Mouse (Mus musculus) frontal cortex, postnatal 25 days (tissue): ENCODE data around the gene Myo1c.

Experiments
- DNase-seq, 2 experiments: peaks; one replicate each; pipeline ENCODE4 v3.0.0; 2022; ENCODE audit warnings: low spot score in 2 of 2

Myo1c gene

DNA sequence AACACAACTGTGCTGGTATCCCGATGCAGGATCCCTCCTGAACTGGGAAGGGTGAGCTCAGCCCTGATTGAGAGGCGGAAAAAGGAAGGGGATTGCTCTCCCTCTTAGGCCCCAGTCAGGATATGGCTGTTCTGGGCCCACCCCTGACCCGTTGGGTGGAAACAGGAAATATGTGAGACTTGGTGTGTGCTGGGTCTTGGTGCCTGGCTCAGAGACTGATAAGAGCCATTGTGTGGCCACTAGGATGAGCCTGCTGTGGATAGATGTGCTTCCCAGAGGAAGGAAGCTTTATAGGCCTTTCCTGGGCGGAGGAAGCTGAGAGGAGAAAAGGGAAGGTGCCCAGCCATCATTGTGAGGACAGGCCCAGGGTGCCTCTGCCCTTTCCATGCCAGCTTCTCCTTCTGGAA, 1.1 kb upstream of the Myo1c start:
- DNase-seq = no peak

DNA sequence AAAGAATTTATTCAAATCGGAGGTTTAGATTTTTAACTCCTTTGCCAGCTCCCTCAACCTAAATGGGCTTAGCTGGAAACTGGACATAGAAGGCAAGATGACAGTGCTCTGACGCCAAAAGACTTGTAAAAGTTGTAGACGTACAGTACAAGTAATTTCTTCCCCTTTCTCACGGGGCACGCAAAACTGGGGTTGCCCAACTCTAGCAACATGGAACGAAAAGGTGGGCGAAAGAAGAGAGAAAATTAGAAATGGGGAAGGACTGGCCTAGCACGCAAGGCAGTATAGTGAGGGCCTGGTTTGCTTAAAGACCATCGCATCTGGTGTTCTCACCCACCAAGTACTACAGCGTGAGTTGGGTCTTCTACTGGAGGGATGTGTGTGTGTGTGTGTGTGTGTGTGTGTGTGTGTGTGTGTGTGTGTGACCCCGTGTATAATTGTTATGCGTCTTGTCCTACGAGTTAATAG, 688 bp downstream of the Myo1c start:
- no peak for DNase-seq

DNA sequence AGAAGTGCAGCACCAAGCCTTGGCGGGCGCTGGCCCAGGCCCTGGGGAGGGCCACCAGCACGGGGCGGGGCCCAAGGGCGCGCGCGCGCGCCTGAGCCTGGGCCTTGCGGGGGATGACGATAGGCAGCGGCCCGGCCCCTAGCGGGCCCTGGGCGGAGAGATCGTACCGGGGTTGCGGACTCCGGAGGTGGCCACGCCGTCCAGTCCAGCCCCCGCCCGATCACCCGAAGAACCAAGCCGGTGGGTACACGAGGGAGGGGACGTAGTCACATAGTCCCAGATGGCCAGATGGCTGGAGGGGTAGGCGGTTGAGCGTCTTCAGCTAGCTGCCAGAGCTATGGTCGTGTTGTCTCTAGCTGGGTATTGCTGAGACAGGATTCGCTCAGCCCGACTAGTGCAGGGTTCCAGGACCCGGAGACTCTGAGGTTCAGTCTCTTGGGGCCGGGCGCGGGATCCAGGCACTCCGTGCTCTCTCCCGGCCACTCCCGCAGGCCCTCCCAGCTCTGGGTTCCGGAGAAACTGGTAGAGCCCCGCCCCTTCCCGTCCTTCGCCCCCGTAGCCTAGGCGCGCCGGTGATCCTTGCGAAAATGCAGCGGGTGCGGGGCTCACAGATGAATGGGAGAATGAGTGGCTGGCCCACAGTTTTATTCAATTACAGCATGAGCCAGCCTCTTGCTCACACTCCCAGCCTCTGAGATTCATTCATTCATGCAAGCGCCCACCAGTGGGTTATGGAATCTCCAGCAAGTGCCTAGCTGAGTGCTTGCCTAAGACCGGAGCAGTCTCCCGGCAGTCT, 1.3 kb downstream of the Myo1c start:
- DNase-seq = peak; percentile 50 to 66

DNA sequence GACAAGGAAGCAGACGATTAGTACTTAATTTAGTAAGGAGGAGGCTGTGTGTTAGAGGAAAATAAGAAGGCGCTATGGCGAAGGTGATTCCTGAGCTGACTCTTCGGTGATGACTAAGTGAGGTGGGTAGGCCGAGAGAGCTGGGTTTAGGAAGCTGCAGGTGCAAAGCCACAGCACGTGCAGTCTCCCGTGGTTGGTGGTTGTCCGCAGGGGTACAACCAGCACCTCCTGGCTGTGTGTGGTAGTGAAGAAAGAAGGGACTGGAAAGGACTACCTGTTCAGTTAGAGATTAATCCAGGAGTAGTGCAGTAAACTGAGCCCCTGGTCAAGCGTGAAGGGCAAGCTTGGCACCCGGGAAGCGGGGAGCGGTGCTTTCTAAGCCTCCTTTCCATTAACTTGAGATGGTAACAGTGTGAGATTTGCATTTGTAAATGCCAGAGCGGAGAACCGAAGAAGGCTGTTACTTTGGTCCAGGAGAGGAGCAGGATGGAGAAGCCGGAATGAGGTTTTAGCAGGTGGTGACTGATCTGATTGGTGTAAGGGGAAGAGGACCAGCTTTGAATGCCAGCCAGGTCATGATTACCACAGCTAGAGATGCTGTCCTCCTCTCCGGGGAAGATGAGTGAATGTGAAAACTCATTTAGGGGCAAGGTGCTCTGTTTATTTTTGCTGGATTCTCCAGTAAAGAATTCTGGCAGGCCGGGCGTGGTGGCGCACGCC, 2.1 kb downstream of the Myo1c start:
- peak in 1 of 2 experiments; percentile 22 for DNase-seq

DNA sequence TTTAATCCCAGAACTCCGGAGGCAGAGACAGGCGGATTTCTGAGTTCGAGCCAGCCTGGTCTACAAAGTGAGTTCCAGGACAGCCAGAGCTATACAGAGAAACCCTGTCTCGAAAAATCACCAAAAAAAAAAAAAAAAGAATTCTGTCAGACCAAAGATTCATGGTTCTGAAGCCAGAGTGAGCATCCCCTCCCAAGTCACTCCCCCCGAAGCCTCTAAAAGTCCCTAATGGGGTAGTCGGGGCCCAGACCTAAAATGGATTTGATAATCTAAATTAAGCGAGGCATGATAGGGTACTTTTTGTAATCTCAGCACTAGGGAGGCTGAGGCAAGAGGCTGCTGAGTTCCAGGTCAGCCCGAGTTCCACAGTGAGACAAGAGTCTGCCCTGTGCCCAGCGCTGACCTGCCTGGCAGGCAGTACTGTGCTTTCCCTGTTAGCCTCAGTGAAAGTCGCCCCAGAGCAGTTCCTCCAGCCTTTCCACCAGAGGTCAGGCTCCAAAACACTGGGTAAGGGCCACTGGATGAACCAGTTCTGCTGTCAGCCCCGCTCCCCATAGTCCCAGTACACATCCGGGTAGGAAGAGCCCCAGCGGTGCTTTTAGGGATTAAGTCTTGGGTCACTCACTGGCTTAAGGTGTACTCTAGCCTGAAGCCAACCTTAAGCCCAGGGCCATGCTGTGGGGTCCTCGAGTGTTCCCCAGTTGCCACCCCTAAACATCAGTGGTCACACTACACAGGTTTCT, 2.8 kb downstream of the Myo1c start:
- no peak for DNase-seq

DNA sequence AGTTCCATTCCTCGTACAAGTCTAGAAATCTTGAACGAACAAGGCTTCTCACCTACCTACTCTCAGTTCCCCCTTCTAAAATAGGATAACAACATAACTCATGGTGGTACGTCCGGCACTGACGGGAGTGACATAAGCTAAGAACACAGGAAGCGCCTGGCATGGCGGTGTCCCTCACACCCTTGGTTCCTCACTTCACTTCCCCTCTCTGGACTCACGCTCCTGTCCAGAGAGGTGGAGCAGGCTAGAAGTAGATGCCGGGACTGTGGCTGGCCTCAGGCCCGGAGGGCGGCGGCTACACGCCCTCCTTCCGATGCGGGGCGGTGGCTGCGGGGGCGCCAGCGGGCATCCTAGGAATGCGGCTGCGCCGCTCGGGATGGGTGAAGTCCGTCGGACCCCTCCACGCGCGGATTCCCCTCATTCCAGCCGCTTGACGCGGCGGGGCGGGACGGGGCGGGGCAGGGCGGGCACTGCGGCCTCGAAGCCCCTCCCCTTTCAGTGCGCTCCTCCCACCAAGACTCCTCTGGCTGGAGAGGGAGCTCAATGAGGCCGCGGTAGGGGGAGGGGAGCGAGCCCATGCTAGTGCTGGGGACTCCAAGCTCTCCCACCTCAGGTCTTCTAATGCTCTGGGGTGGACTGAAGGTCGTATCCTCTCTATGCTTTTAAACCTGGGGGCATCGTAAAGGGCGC, 3.6 kb downstream of the Myo1c start:
- no peak for DNase-seq

DNA sequence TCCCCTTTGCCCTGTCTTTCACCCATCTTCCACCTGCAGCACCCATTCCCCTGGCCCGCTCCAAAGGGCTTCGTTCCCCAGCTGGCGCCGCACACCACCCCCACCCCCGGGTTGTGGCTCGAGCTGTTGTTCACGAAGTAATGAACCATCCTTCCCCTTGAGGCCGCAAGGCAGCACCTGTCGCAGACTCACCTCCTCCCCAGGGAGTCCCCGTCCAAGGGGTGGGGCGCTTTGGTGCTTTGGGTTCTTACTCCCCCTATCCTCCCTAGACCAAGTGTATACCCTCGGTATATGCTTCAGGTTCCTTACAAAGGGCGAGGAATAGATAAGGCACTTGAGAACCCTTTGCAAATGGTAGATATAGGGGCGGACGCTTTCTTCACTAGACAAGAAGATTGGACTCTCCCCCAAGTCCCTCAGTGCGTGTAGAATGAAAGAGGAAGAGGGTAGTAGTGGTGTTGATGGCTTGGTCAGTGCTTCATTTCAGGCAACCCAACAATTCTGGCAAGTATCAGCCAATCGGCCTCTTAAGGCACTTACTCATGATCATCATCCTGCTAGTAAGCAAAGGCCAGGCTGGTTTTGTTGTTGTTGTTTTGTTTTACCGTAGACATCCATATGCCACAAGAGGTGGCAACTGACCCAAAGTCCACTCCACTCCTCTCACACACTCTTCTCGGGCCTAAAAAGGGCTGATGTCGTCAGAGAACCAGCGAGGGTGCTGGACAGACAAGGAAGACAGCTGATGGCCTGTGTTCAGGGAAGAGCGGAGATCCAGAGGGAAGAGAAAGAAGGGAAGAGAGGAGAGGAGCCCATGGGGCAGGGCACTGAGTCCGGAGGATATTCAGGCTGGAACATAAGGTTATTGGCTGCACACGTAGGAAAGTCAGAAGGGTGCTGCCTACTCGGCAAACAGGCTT, 4.4 kb downstream of the Myo1c start:
- no peak for DNase-seq

DNA sequence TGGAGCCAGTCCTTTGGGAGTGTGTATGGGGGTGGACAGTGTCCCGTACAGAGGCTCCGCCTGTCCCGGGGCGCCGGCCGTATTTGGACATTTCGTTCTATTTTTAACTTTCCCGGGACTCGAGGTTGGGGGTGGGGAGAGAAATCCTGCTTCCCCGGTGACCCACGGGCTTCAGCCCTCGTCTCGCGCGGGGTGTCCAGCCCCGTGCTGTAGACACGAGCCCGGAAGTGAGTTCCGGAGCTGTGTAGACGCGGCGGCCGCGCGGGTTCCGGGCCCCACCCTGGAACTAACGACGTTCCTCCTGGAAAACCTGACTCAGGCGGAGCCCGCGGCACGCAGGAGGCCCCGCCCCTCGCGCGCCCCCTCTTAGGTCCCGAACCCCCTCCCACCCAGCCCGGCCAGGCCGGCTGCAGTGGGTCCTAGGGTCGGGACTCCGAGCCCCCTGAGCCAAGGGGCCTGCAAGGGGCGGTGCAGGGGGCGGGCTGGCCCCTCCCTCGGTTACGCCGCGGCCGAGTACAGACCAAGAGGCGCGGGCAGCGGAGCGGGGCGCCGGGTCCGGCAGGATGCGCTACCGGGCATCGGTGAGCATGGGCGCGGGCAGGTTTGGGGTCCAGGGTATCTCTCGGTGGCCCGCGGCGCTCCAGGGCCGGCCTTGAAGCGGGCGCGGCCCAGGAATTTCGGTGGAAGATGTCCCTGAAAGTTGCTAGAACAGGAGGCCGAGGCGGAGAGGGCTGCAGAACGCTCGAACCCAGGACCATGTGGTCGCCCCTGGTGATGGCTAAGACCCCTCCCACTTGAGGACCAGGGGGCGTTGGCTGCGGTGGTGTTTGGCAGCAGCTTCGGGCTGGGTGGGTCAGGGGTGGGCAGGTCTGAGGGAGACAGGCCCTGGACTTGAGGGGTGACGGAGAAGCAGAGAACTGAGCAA, 5.6 kb downstream of the Myo1c start:
- DNase-seq = peak in 1 of 2 experiments; percentile 37

DNA sequence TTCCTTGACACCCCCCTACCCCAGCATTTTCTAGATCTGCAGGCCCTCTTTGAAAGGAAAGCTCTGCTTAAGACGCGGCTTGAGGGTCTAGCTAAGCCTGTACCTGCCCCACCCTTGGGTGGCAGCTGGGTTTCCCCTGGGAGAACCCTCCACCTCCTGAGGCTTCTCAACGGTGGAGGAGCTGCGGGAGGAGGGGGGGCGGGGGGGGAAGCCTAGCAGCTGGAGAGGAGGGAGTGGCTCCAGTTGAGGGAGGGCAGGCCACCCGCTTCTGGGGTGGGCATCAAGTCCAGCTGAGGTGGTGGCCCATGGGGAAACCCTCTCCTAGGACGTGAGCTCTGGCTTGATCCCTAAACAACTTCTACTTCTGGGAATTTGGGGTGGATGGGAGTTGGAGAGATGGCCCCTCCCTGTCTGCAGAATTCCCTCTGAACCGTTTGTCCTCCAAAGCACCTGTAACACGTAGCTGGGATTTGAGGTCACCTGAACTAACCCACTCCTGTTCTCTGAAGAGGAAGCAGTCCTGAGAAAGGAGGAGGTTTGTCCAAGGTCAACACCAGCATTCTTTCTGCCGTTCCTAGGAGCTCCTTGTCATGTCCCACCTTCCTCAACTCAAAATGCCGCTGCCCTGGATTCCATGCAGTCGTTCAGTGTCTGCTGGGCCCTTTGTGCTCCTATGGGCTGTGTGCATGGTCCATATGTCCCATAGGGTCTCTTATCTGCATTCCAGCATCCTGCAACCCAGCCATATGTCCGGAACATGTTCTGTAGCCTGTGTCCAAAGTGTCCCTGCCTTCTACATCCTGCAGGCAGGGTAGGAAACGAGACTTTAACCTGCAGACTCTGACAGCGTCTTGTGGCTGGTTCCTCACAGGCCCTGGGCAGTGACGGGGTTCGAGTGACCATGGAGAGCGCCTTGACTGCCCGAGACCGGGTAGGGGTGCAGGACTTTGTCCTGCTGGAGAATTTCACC, 6.6 kb downstream of the Myo1c start:
- no peak for DNase-seq

DNA sequence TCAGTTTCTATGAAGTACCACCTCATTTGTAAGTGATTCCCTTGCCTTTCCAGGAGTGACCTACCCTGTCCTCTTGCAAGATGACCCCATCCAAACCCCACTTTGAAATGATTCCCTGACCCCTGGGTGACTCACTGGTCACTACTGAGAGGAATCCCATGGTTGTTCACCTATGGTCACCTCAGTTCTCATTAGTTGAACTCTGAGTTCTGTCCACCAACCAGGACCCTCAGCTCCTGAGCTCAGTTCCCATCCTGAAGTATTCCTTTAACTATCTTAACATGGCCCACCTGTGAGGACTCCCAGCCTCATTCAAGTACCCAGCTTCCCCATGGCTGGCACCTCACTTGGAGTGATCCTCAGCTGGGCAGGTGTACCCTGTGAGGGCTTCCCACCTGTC, 7.5 kb downstream of the Myo1c start:
- no peak for DNase-seq

DNA sequence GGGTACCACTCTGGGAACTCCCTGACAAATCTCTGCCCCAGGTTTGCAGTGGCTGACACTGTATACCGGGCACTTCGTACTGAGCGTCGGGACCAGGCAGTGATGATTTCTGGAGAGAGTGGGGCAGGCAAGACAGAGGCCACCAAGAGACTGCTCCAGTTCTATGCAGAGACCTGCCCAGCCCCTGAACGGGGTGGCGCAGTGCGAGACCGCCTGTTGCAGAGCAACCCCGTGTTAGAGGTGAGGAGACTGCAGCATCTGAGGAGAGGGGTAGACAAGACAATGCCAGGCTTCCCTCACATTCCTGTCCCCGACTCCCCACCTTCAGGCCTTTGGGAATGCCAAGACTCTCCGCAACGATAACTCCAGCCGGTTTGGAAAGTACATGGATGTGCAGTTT, 8.0 kb downstream of the Myo1c start:
- DNase-seq = no peak

DNA sequence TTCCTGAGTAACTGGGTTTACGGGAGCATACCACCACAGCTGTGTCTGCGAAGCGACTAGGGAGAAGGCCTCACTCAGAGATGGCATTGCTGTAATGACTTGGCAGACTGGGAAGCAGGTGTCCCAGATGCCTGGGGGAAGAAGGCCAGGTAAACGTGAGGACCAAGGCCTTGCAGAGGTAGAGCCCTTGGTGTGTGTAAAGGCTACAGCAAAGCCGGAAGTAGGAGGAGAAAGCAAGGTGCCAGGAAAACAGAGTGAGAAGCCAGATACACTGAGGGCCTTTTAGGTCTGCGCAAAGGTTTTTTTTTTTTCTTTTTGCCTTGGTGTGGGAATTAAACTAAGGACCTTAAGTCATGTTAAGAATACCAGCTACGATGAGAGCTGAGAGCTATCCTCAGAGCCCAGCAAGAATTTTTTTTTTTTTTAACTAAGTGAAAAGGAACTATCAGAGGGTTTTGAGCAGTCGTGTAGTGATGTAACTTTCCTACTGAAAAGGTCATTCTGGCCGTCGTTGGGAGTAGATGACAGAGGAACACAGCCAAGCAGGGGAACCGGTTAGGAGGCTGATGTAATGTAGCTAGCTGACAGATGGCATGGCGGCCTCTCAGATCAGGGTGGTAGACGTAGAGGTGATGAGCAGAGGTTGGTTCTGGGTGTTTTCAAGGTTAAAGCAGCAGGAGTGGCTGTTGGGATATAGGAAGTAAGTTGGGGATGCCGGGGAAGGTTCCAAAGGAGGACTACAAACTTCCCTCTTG, 8.9 kb downstream of the Myo1c start:
- no peak for DNase-seq

DNA sequence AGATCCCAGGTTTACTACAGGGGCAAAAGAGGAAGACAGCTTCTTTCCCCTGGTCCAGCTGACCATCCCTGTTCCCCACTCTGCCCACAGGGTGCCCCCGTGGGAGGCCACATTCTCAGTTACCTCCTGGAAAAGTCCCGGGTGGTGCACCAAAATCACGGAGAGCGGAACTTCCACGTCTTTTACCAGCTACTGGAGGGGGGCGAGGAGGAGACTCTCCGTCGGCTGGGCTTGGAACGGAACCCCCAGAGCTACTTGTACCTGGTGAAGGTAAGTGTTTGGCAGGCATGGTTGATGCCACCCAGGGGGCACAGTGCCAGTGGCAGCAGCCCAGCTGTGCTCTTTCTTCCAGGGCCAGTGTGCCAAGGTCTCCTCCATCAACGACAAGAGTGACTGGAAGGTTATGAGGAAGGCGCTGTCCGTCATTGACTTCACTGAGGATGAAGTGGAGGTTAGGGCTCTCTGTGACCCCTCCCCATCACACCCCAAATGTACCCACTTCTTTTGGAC, 9.8 kb downstream of the Myo1c start:
- no peak for DNase-seq

DNA sequence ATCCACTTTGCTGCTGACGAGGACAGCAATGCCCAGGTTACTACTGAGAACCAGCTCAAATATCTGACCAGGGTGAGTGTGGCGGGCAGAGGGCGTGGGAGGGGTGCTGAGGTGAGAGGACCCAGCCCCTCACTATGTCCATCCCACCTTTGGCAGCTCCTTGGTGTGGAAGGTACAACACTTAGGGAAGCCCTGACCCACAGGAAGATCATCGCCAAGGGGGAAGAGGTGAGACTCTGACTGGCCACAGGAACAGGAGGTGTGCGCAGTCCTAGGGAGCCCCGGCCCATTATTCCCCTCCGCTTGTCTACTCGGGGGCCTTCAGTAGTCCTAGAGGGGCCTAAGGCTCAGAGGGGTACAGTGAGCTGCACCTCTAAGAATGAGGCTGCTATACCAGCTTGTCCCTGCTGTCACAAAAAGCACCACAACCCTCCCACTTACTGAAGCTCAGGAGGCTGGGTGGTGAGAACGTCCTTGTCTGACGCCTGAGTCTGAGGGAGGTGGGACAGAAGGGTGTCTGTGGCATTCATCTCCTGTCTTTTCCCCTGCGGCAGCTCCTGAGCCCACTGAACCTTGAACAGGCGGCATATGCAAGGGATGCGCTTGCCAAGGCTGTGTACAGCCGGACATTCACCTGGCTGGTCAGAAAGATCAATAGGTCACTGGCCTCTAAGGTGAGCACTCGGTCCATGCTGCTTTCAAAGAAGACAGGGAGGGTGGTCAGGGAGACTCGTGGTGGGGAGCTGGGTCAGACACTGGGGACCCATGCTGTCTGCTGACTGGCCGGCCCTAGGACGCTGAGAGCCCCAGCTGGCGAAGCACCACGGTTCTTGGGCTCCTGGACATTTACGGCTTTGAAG, 10.9 kb downstream of the Myo1c start:
- no peak for DNase-seq

DNA sequence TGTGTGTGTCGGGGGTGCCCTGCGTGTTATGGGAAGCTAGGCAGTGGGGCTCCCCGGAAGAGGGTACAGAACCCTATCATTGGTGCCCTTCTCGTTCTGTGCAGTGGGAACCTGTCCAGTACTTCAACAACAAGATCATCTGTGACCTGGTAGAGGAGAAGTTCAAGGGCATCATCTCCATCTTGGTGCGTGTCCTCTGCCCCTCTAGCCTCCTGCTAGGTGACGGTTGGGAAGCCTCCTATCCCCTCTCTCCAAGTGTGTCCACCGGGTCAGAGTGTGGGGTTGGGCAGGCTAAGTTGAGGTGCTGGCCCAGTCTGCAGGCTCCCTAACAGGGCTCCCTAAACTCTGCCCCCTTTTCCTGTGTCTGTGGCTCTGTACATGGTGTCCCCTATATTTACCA, 11.8 kb downstream of the Myo1c start:
- no peak for DNase-seq

DNA sequence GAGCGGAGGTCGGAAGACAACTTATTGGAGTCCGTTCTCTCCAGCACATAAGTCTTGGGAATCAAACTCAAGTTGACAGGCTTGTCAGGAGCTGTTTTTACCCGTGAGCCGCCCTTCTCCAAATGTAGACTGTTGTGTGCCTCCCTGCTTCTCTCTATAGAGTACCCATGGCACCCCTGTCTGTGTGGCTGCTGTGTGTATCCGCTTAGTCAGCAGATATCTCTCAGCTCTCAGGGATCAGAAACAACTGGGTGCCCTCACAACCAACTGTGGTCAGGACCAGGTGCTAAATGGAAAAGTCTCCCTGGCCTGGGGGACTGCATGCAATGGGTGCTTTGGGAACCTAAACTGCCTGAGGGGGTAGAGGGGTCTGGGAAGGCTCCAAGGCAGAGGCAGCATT, 16.0 kb downstream of the Myo1c start:
- no peak for DNase-seq

DNA sequence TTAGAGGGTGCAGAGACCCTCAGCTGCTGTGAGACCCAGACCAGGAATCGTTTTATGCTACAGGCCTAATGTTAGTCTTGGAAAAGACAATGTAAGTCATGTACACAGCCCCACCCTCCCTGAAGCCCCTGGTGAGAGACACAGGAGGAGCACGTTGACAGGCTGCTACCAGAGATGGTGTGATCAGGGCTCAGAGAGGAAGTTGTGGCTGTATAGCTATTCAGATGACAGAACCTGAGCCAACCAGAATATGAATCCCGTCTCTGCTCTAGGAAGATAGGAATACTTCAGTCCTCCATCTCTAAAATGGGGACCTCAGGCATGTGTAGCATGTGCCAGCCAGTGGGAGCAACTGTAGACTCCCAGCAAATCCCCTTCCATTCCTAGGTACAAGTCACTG, 18.3 kb downstream of the Myo1c start:
- DNase-seq = no peak
